ENCODE assay signal across 9 mouse cellular contexts in genomic region chr2:92322669-92323068, GRCm38 (mm10). TPM values are rescaled to one million over a fixed set of nuclear protein-coding genes. Genes with fewer than 3 reads are reported as not detected.
DNase-seq lines count a peak whose midpoint lies in the region; ATAC-seq lines count a peak whose summit lies in the region.
"Had no signal": no experiment of that assay in that cellular context is flagged by ENCODE, and none has a peak within 500 bp of the region (broad histone marks: within the 10 kb centered on the region; RNA-seq: fewer than 3 reads in every experiment).

No protein-coding gene starts in this region.

- H3K27me3 ChIP-seq in intestine, embryonic 14.5 days (replicated peaks; ENCODE audit: control insufficient read depth, insufficient read depth, low read length) = no peaks in the 10 kb centered on the region
- no peaks in the 10 kb centered on the region for H3K27me3 ChIP-seq in intestine, embryonic 15.5 days (replicated peaks)
- no peaks in the 10 kb centered on the region for H3K27me3 ChIP-seq in splenic B cell, adult 2 months (ENCODE audit: control insufficient read depth, insufficient read depth, low read length, poor library complexity, severe bottlenecking)
- H3K27me3 ChIP-seq: limb, embryonic 12.5 days had no signal

- no peak overlapping the region for H3K4me2 ChIP-seq in intestine, embryonic 14.5 days (ENCODE audit: low read length)
- H3K4me2 ChIP-seq in intestine, embryonic 15.5 days (replicated peaks) = no peak overlapping the region
- H3K4me2 ChIP-seq: limb, embryonic 12.5 days had no signal

- no peak overlapping the region for H3K9ac ChIP-seq in intestine, embryonic 14.5 days (ENCODE audit: low read length)
- H3K9ac ChIP-seq in intestine, embryonic 15.5 days = no peak overlapping the region
- H3K9ac ChIP-seq: limb, embryonic 12.5 days had no signal

- DNase-seq in intestine, embryonic 14.5 days (ENCODE audit: low spot score) = peak; percentile 63
- DNase-seq in A20 (ENCODE audit: low read depth, low spot score) (peak; percentile 40), ES-CJ7 (ENCODE audit: low read depth, low spot score) (peak; percentile 31)
- peak; percentile 54 for DNase-seq in kidney, postnatal 10 days
- DNase-seq in splenic B cell, adult 2 months (ENCODE audit: low read depth, low spot score) = peak; percentile 61
- no peak for DNase-seq in left cerebral cortex, postnatal 25 days (ENCODE audit: low spot score in 2 of 2)

- H3K4me1 ChIP-seq in intestine, embryonic 14.5 days (replicated peaks; ENCODE audit: control insufficient read depth, insufficient read depth, low read length) = no peaks in the 10 kb centered on the region
- H3K4me1 ChIP-seq in intestine, embryonic 15.5 days (replicated peaks) = no peaks in the 10 kb centered on the region
- H3K4me1 ChIP-seq: limb, embryonic 12.5 days had no signal

- peaks cover 55% of the 10 kb centered on the region for H3K36me3 ChIP-seq in intestine, embryonic 14.5 days (ENCODE audit: control insufficient read depth, insufficient read depth, low read length)
- peaks cover 3% of the 10 kb centered on the region; the same call in 1 of the 2 replicates for H3K36me3 ChIP-seq in intestine, embryonic 15.5 days
- peaks cover 5% of the 10 kb centered on the region for H3K36me3 ChIP-seq in splenic B cell, adult 2 months (ENCODE audit: control insufficient read depth, insufficient read depth, low read length, poor library complexity, severe bottlenecking)

- ATAC-seq in intestine, embryonic 14.5 days (replicated peaks; ENCODE audit: low FRiP score, low TSS enrichment, low read depth) = no peak
- no peak for ATAC-seq in intestine, embryonic 15.5 days
- ATAC-seq in frontal cortex, adult (ENCODE audit: low TSS enrichment) = no peak

- intact Hi-C loops in left cerebral cortex, postnatal 25 days (cut with DNase I) = no loop called here

- no peak overlapping the region for H3K27ac ChIP-seq in intestine, embryonic 14.5 days (ENCODE audit: low read depth)
- no peak overlapping the region for H3K27ac ChIP-seq in intestine, embryonic 15.5 days
- H3K27ac ChIP-seq: limb, embryonic 12.5 days had no signal

- no peaks in the 10 kb centered on the region for H3K9me3 ChIP-seq in intestine, embryonic 14.5 days (ENCODE audit: control insufficient read depth, low read length)
- no peaks in the 10 kb centered on the region for H3K9me3 ChIP-seq in intestine, embryonic 15.5 days
- H3K9me3 ChIP-seq: limb, embryonic 12.5 days had no signal

- no peak overlapping the region for H3K4me3 ChIP-seq in intestine, embryonic 14.5 days (ENCODE audit: low read depth, low read length)
- no peak overlapping the region for H3K4me3 ChIP-seq in intestine, embryonic 15.5 days (replicated peaks)
- H3K4me3 ChIP-seq: limb, embryonic 12.5 days had no signal

- WGBS in intestine, embryonic 14.5 days = 87% methylated on average over 2 of the region's 2 CpGs
- WGBS in intestine, embryonic 15.5 days = 81% methylated on average over 2 of the region's 2 CpGs

RNA-seq across cellular contexts. Expression of gene Pex16, which starts 51.8 kb away (rescaled TPM):
- 25.2 and 27.9 TPM in 2 replicates for polyA plus RNA-seq in intestine, embryonic 14.5 days (2014; fragmentation: Nextera tagmentation; extraction: Ambion mirVana)
- 41.6 and 45.8 TPM in 2 replicates for polyA plus RNA-seq in intestine, embryonic 15.5 days (2015; fragmentation: Nextera tagmentation; extraction: Ambion mirVana)
- total RNA-seq in left cerebral cortex, postnatal 25 days (2021) = 10 to 100 TPM; 31.1 to 35.5 TPM

RNA-seq across cellular contexts. Expression of gene Large2, which starts 52.0 kb away (rescaled TPM):
- polyA plus RNA-seq in intestine, embryonic 14.5 days (2014; fragmentation: Nextera tagmentation; extraction: Ambion mirVana) = 11.6 and 12.6 TPM in 2 replicates
- polyA plus RNA-seq in intestine, embryonic 15.5 days (2015; fragmentation: Nextera tagmentation; extraction: Ambion mirVana) = 10.0 and 11.8 TPM in 2 replicates
- total RNA-seq in left cerebral cortex, postnatal 25 days (2021) = under 1 TPM; 0.62 to 0.80 TPM

RNA-seq across cellular contexts. Expression of gene 1700029I15Rik, which starts 59.7 kb away (rescaled TPM):
- 1.7 TPM in 2 replicates for polyA plus RNA-seq in intestine, embryonic 14.5 days (2014; fragmentation: Nextera tagmentation; extraction: Ambion mirVana)
- polyA plus RNA-seq in intestine, embryonic 15.5 days (2015; fragmentation: Nextera tagmentation; extraction: Ambion mirVana) = 2.9 and 3.0 TPM in 2 replicates
- 1 to 10 TPM; 3.4 to 4.4 TPM for total RNA-seq in left cerebral cortex, postnatal 25 days (2021)

Comparison
In these comparisons a context has a peak if more than half of its experiments do, and no peak if none do; other contexts are left out.
1. DNase-seq: peak in intestine, embryonic 14.5 days (single experiment), A20 (single experiment), ES-CJ7 (single experiment), kidney, postnatal 10 days (single experiment) and splenic B cell, adult 2 months (single experiment); none in left cerebral cortex, postnatal 25 days (0 of 2).